Mouse (Mus musculus): Measurements from ENCODE around the gene Zmiz1. TPM values are rescaled to one million over a fixed set of nuclear protein-coding genes. Genes with fewer than 3 reads are reported as not detected.

Gene Zmiz1
- total and polyA plus RNA-seq, 2 experiments from 2014 or later = 38.0 to 75.6 TPM

DNA sequence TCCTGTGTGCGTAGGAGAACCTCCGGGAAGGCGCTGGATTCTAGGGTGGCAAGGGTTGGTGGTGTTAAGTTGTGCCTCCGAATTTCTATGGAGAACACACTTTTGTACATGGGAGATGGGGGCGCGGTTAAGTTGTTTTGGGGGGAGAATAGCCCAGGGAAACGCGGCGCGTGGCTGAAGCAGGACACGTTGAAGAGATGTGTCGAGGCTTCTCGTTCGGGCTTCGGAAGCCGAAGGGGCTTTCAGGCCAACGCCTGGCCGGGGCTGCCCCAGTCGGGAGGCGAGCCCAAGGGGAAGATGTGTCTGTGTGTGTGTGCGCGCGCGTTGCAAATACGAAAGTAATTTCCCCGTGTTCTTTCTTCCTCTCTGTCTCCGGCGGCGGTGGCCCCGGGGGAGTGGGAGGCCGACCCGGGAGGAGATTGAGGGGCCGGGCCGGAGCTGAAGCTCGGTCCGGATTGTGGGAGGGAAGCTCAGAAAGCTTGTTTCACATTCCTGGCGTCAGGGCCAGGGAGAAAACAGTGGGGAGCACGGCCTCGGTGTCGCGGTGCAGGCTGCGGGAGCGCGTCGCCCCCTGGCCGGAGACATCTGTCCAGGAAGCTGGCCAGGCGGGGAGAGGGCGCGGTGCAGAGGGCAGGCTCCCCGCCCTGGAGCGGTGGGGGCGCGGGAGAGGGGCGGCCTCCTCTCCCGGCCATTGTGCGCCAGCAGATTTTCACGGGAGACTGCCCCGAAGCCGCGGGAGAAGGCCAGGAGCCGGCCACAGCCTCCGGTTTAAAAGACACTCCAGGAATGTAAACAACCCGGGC lies 1.2 kb downstream of the Zmiz1 start:
- peak overlapping the region; percentile 88 for H3K4me2 ChIP-seq (ENCODE audit: low read depth)
- H3K27me3 ChIP-seq (ENCODE audit: insufficient read depth, low read length) = no peaks in the 10 kb centered on the region
- 0 out of 2 replicates have a peak, but pooled peaks have one; percentile 15 for TF ChIP-seq CTCF (IDR thresholded peaks at IDR 0.05; ENCODE audit: low read depth)
- ATAC-seq = no peak
- no peaks in the 10 kb centered on the region for H3K36me3 ChIP-seq (ENCODE audit: insufficient read depth)
- peak overlapping the region; percentile 86 for H3K9ac ChIP-seq
- WGBS = 3% methylated on average over 63 of the region's 63 CpGs
- peak overlapping the region; percentile 78 for H3K4me3 ChIP-seq (ENCODE audit: low read depth, low read length)
- no peaks in the 10 kb centered on the region for H3K9me3 ChIP-seq (ENCODE audit: low read length)
- H3K4me1 ChIP-seq (ENCODE audit: insufficient read depth) = peaks cover 30% of the 10 kb centered on the region
- peak overlapping the region; percentile 97 for H3K27ac ChIP-seq (ENCODE audit: low read depth, low read length)
- DNase-seq = peak; percentile 66

DNA sequence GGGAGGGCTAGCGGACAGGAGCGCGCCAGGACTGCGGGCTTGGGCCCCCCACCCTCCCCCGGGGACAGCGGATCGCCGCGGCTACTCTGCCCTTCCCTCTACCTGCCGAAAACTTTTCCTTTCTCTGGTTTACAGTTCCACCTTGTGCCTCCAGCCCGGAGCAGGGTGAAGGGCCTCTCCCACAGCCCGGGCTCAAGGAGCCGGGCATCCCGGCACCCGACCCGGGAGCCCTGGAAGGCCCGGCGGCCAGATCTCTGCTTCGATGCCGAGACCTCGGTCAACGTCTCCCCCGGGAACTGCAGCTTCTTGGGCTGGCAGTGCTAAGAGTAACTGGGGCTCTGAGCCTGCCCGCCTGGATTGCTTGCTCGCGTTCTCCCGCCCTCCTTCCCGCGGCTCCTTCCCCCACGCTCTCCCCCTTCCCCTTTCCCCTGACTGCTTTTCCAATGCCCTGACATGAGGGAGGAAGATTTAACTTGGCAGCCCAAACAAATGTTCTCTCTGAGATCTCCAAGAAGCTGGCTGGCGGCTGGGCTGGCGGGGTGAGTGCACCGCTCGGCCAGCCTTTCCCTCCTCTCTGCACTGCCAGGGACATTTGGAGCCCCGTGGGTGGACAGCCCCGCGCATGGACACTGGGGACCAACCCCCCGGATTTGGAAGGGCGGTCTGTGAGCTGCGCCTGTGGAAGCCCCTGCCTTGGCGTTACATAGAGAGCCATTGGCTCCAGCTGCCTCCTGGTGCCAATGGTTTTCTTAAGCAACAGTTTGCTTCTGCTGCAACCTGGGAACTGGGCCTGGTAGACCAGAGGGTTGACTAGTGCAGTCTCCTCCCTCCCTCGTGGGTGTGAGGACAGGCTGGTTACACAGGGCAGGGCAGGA lies 2.1 kb downstream of the Zmiz1 start:
- TF ChIP-seq CTCF (IDR thresholded peaks at IDR 0.05; ENCODE audit: low read depth) = no peak
- peak overlapping the region; percentile 78 for H3K4me3 ChIP-seq (ENCODE audit: low read depth, low read length)
- no peaks in the 10 kb centered on the region for H3K36me3 ChIP-seq (ENCODE audit: insufficient read depth)
- no peaks in the 10 kb centered on the region for H3K27me3 ChIP-seq (ENCODE audit: insufficient read depth, low read length)
- peak overlapping the region; percentile 97 for H3K27ac ChIP-seq (ENCODE audit: low read depth, low read length)
- H3K4me1 ChIP-seq (ENCODE audit: insufficient read depth) = peaks cover 33% of the 10 kb centered on the region
- H3K9ac ChIP-seq = peak overlapping the region; percentile 86
- no peaks in the 10 kb centered on the region for H3K9me3 ChIP-seq (ENCODE audit: low read length)
- ATAC-seq (peak; percentile 50), DNase-seq (peak; percentile 75)
- WGBS = 2% methylated on average over 42 of the region's 42 CpGs
- H3K4me2 ChIP-seq (ENCODE audit: low read depth) = peak overlapping the region; percentile 88

DNA sequence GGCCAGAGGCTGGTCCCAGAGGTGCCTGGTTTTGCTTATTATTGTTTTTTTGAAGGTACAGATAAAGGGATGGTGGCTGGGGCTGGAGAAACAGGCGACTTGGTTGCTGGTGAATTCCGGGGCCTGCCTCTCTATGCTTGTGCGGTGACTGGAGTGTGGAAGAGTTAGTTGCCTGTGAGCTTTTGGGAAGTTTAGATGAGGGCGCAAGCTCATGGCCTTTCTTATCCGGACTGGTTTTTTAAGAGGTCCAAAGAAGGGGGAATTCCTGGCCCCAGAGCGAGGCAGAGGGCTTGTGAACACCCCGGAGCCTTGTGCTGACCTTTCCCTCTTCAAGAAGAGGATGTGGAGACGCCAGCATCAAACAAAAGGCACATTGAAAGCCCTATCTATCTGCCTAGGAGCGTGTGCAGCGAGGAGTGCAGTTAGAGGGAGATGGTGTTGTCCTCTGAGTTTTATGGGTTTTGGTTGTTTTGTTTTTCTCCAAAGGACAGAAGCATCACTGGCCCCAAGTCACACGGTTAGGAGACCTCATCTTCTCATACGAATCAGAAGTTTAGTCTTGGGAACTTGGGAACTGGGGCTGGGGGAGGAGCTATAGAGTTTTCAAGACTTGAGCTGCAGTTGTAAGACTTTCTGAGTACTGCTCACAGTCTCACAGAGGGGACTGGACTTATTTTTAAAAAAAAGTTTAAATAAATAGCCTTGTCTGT lies 2.8 kb downstream of the Zmiz1 start:
- DNase-seq (no peak), ATAC-seq (no peak)
- Histone ChIP-seq H3K27me3 (ENCODE audit: insufficient read depth, low read length) (no peaks in the 10 kb centered on the region), H3K4me2 (ENCODE audit: low read depth) (peak overlapping the region; percentile 88), H3K4me1 (ENCODE audit: insufficient read depth) (peaks cover 26% of the 10 kb centered on the region), H3K9me3 (ENCODE audit: low read length) (no peaks in the 10 kb centered on the region), H3K27ac (ENCODE audit: low read depth, low read length) (peak overlapping the region; percentile 97), H3K4me3 (ENCODE audit: low read depth, low read length) (peak overlapping the region; percentile 78), H3K9ac (peak overlapping the region; percentile 86), H3K36me3 (ENCODE audit: insufficient read depth) (no peaks in the 10 kb centered on the region)
- TF ChIP-seq CTCF (IDR thresholded peaks at IDR 0.05; ENCODE audit: low read depth) = no peak
- WGBS = 5% methylated on average over 12 of the region's 12 CpGs

DNA sequence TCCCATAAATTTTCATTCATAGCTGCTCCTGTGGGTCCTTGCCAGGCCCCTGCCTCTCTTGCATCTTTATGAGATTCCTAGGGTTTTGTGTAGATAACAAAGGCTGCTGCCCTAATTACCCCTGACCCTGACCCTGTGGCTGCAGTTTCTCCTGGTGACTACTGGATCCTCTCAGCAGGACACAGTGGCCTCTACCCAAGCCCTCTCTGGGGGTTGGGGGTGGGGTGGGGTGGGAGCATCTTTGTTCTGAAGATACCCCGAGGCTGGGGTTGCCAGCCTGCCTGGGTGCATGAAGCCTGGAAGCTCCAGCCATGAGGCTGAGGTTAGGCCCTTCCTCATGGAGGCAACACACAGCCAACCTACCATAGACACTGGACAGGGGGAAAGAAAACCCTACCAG lies 4.0 kb downstream of the Zmiz1 start:
- 0% methylated on average over 1 of the region's 1 CpGs for WGBS

DNA sequence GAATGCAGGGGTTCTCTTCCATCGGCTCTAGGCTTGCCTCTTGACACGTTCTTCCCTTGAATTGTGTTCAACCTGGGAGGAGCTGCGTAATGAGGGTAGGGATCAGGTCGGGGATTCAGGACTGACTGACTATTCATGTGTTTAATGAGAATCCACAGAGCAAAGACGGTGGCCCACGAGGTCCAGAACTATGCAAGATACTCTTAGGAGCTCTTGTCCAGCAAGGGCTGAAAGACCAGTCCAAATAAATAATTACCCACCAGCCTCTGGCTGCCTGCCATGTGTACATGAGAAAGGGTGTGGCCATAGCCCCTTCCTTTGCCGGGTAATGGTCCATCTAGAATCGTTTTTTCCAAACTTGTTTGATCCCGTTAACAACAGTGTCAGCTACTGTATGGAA lies 4.9 kb downstream of the Zmiz1 start:
- no peak for TF ChIP-seq CTCF (IDR thresholded peaks at IDR 0.05; ENCODE audit: low read depth)
- H3K9me3 ChIP-seq (ENCODE audit: low read length) = no peaks in the 10 kb centered on the region
- H3K36me3 ChIP-seq (ENCODE audit: insufficient read depth) = no peaks in the 10 kb centered on the region
- DNase-seq (no peak), ATAC-seq (no peak)
- H3K9ac ChIP-seq = no peak overlapping the region
- H3K4me2 ChIP-seq (ENCODE audit: low read depth) = no peak overlapping the region
- no peak overlapping the region for H3K27ac ChIP-seq (ENCODE audit: low read depth, low read length)
- no peaks in the 10 kb centered on the region for H3K27me3 ChIP-seq (ENCODE audit: insufficient read depth, low read length)
- 13% methylated on average over 9 of the region's 9 CpGs for WGBS
- H3K4me3 ChIP-seq (ENCODE audit: low read depth, low read length) = no peak overlapping the region
- H3K4me1 ChIP-seq (ENCODE audit: insufficient read depth) = peaks cover 26% of the 10 kb centered on the region

More for the DNA sequence above, 4.0 kb downstream of the Zmiz1 start:
- Histone ChIP-seq H3K27ac (ENCODE audit: low read depth, low read length) (no peak overlapping the region), H3K9me3 (ENCODE audit: low read length) (no peaks in the 10 kb centered on the region), H3K9ac (no peak overlapping the region), H3K27me3 (ENCODE audit: insufficient read depth, low read length) (no peaks in the 10 kb centered on the region), H3K4me1 (ENCODE audit: insufficient read depth) (peaks cover 26% of the 10 kb centered on the region), H3K4me3 (ENCODE audit: low read depth, low read length) (no peak overlapping the region), H3K4me2 (ENCODE audit: low read depth) (no peak overlapping the region; the same call in 1 of the 2 replicates), H3K36me3 (ENCODE audit: insufficient read depth) (no peaks in the 10 kb centered on the region)
- DNase-seq (no peak), ATAC-seq (no peak)
- TF ChIP-seq CTCF (IDR thresholded peaks at IDR 0.05; ENCODE audit: low read depth) = no peak

DNA sequence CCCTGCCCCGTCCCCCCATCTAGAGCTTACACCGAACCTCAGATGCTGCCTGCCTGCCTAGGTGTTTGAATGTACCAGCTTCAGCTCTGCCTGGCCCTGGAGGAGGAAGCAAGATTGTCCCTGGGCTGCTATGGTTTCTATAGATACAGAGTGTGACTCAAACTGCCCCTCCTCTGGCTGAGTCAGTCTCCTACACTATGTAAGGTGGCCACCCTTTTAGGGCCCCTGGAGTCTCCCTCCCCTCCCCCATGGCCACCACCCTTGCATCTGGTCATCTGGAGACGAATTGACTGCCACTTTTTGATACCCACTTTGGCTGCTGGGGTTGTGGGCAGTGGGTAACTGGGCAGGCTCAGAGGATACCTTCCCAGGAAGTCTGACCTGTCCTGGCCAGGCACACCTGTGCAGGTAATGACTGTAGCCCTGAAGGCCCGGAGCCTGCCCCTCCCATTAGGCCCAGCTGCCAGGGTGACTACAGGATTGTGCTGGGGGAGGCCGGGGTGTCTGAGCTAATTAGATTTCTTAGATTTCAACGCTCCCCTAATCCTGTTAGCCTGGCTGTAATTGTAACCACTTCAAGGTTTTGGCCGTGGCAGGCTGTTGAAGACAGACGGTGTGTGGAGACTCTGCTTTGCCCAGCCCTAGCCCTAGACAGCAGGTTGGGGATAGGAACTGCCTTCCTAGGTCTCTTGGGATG lies 5.8 kb downstream of the Zmiz1 start:
- TF ChIP-seq CTCF (IDR thresholded peaks at IDR 0.05; ENCODE audit: low read depth) = no peak
- Histone ChIP-seq H3K4me1 (ENCODE audit: insufficient read depth) (peaks cover 26% of the 10 kb centered on the region), H3K27me3 (ENCODE audit: insufficient read depth, low read length) (no peaks in the 10 kb centered on the region), H3K36me3 (ENCODE audit: insufficient read depth) (no peaks in the 10 kb centered on the region), H3K27ac (ENCODE audit: low read depth, low read length) (no peak overlapping the region), H3K4me3 (ENCODE audit: low read depth, low read length) (no peak overlapping the region), H3K9me3 (ENCODE audit: low read length) (no peaks in the 10 kb centered on the region), H3K9ac (no peak overlapping the region), H3K4me2 (ENCODE audit: low read depth) (no peak overlapping the region)
- WGBS = 27% methylated on average over 8 of the region's 8 CpGs
- DNase-seq = no peak
- no peak for ATAC-seq
